Mouse (Mus musculus) kidney, postnatal 0 days (tissue): ENCODE results near the gene Rere. TPM values are rescaled to one million over a fixed set of nuclear protein-coding genes. Genes with fewer than 3 reads are reported as not detected.

Source experiments
- ATAC-seq: fragments of 200-750 bp; cut with Nextera tagmentation; replicated peaks from 2 replicates; pipeline ENCODE4 v1.8.0; 2017; ENCODE audit warnings: low read depth, moderate number of reproducible peaks, moderate TSS enrichment, moderate library complexity; ENCODE audit not compliant: low FRiP score
- DNase-seq: peaks from one replicate; pipeline ENCODE4 v3.0.0-alpha.2; 2016; ENCODE audit warnings: low spot score
- H3K27ac ChIP-seq: fragments of 300-500 bp; sonication (generic); 2 replicates; pipeline ENCODE4 v1.5.1; 2014; ENCODE audit warnings: mild to moderate bottlenecking
- H3K27me3 ChIP-seq: fragments of 300-500 bp; sonication (generic); 2 replicates; pipeline ENCODE4 v1.6.1; 2014; ENCODE audit warnings: low read length, mixed read lengths; ENCODE audit not compliant: insufficient read depth
- H3K36me3 ChIP-seq: fragments of 300-500 bp; sonication (generic); 2 replicates; pipeline ENCODE4 v1.6.1; 2014; ENCODE audit warnings: low read length, mixed read lengths; ENCODE audit not compliant: insufficient read depth
- H3K4me1 ChIP-seq: fragments of 300-500 bp; sonication (generic); replicated peaks from 2 replicates; pipeline ENCODE4 v1.6.1; 2014; ENCODE audit warnings: antibody characterized with exemption, low read length, mixed read lengths; ENCODE audit not compliant: insufficient read depth
- H3K4me2 ChIP-seq: fragments of 300-500 bp; sonication (generic); 2 replicates; pipeline ENCODE4 v1.6.1; 2014; ENCODE audit warnings: mild to moderate bottlenecking, low read length, moderate library complexity, mixed read lengths
- H3K4me3 ChIP-seq: fragments of 300-500 bp; sonication (generic); replicated peaks from 2 replicates; pipeline ENCODE4 v1.5.1; 2014; ENCODE audit warnings: low read depth, low read length
- H3K9ac ChIP-seq: fragments of 300-500 bp; sonication (generic); 2 replicates; pipeline ENCODE4 v1.6.1; 2014; ENCODE audit warnings: low read depth, low read length
- H3K9me3 ChIP-seq: fragments of 300-500 bp; sonication (generic); replicated peaks from 2 replicates; pipeline ENCODE4 v1.6.1; 2016; ENCODE audit warnings: low read length, inconsistent platforms, mixed read lengths
- CTCF ChIP-seq: IDR thresholded peaks from 2 replicates; pipeline ENCODE4 v1.5.1; 2016; ENCODE audit warnings: antibody characterized with exemption, low read depth, mild to moderate bottlenecking, moderate library complexity
- WGBS: fragments of 180-500 bp; shearing (Covaris S2); extraction: QIAGEN DNeasy Blood & Tissue Kit; methylation state at CpG from one replicate; pipeline ENCODE4 v1.1.7; 2014; 5-methylcytosine and 5-hydroxymethylcytosine counted together
- polyA plus RNA-seq: library from polyadenylated mRNA; unstranded; fragments of >200 nt; fragmentation: Nextera tagmentation; extraction: Ambion mirVana; gene quantifications from 2 replicates; pipeline ENCODE4 v1.2.1, GENCODE M21; 2015

Rere gene
- polyA plus RNA-seq, 1 experiment from 2014 or later, result 29.8 TPM

- H3K27me3 ChIP-seq, result no peaks in the 10 kb centered on the region
- 60% methylated on average over 4 of the region's 4 CpGs for WGBS
- peaks cover 16% of the 10 kb centered on the region for H3K4me1 ChIP-seq
- no peak overlapping the region for H3K4me3 ChIP-seq
- H3K4me2 ChIP-seq, result no peak overlapping the region
- H3K36me3 ChIP-seq, result 0 out of 2 replicates have a peak, but pooled peaks cover 3% of the 10 kb centered on the region
- no peak for TF ChIP-seq CTCF
- ATAC-seq (no peak), DNase-seq (no peak)
- no peak overlapping the region for H3K9ac ChIP-seq
- no peaks in the 10 kb centered on the region for H3K9me3 ChIP-seq
- H3K27ac ChIP-seq, result peak overlapping the region; percentile 51; the same call in 1 of the 2 replicates
These were observed 165.2 kb downstream of the Rere start for GRCm38 (mm10) chr4:150446617-150447016.

GRCm38 (mm10) chr4:150447517-150447916, 166.1 kb downstream of the Rere start:
- no peaks in the 10 kb centered on the region for H3K27me3 ChIP-seq
- H3K9ac ChIP-seq, result no peak overlapping the region
- WGBS, result 60% methylated on average over 3 of the region's 3 CpGs
- ATAC-seq (no peak), DNase-seq (no peak)
- H3K4me1 ChIP-seq, result peaks cover 16% of the 10 kb centered on the region
- no peak overlapping the region for H3K4me2 ChIP-seq
- no peak overlapping the region for H3K4me3 ChIP-seq
- no peak overlapping the region for H3K27ac ChIP-seq
- no peaks in the 10 kb centered on the region for H3K9me3 ChIP-seq
- no peaks in the 10 kb centered on the region for H3K36me3 ChIP-seq
- no peak for TF ChIP-seq CTCF

- no peaks in the 10 kb centered on the region for H3K36me3 ChIP-seq
- no peak for ATAC-seq
- no peak overlapping the region for H3K4me2 ChIP-seq
- no peak overlapping the region for H3K4me3 ChIP-seq
- no peak overlapping the region for H3K27ac ChIP-seq
- peaks cover 16% of the 10 kb centered on the region for H3K4me1 ChIP-seq
- no peaks in the 10 kb centered on the region for H3K27me3 ChIP-seq
- no peak overlapping the region for H3K9ac ChIP-seq
- WGBS, result 92% methylated on average over 1 of the region's 1 CpGs
- TF ChIP-seq CTCF, result no peak
- H3K9me3 ChIP-seq, result no peaks in the 10 kb centered on the region
- no peak for DNase-seq
These were observed 167.0 kb downstream of the Rere start for GRCm38 (mm10) chr4:150448433-150448832.

- no peak overlapping the region for H3K9ac ChIP-seq
- 84% methylated on average over 6 of the region's 6 CpGs for WGBS
- H3K4me2 ChIP-seq, result no peak overlapping the region
- H3K4me3 ChIP-seq, result no peak overlapping the region
- no peak for TF ChIP-seq CTCF
- DNase-seq (no peak), ATAC-seq (no peak)
- peaks cover 19% of the 10 kb centered on the region for H3K4me1 ChIP-seq
- no peaks in the 10 kb centered on the region for H3K36me3 ChIP-seq
- no peak overlapping the region for H3K27ac ChIP-seq
- no peaks in the 10 kb centered on the region for H3K27me3 ChIP-seq
- no peaks in the 10 kb centered on the region for H3K9me3 ChIP-seq
These were observed 168.7 kb downstream of the Rere start for GRCm38 (mm10) chr4:150450081-150450691.

GRCm38 (mm10) chr4:150452155-150452847, 170.9 kb downstream of the Rere start:
- WGBS, result 69% methylated on average over 11 of the region's 11 CpGs
- Histone ChIP-seq H3K9ac (no peak overlapping the region), H3K36me3 (no peaks in the 10 kb centered on the region), H3K4me1 (0 out of 2 replicates have a peak, but pooled peaks cover 10% of the 10 kb centered on the region), H3K9me3 (no peaks in the 10 kb centered on the region), H3K27me3 (no peaks in the 10 kb centered on the region), H3K4me2 (no peak overlapping the region), H3K27ac (0 out of 2 replicates have a peak overlapping the region, but pooled peaks have one; percentile 47), H3K4me3 (no peak overlapping the region)
- no peak for DNase-seq
- ATAC-seq, result no peak
- no peak for TF ChIP-seq CTCF

- no peaks in the 10 kb centered on the region for H3K9me3 ChIP-seq
- no peaks in the 10 kb centered on the region for H3K36me3 ChIP-seq
- WGBS, result 51% methylated on average over 12 of the region's 12 CpGs
- no peak overlapping the region for H3K9ac ChIP-seq
- H3K4me2 ChIP-seq, result no peak overlapping the region
- ATAC-seq (no peak), DNase-seq (no peak)
- H3K27me3 ChIP-seq, result no peaks in the 10 kb centered on the region
- no peak overlapping the region for H3K4me3 ChIP-seq
- peak overlapping the region; percentile 21; the same call in 1 of the 2 replicates for H3K27ac ChIP-seq
- 0 out of 2 replicates have a peak, but pooled peaks cover 12% of the 10 kb centered on the region for H3K4me1 ChIP-seq
- no peak for TF ChIP-seq CTCF
These were observed 173.3 kb downstream of the Rere start for GRCm38 (mm10) chr4:150454571-150455306.
